Mouse (Mus musculus): ENCODE data around the gene Csgalnact2. TPM values are rescaled to one million over a fixed set of nuclear protein-coding genes. Genes with fewer than 3 reads are reported as not detected.

Csgalnact2 gene
- total RNA-seq, 4 experiments from 2014 or later, result 10.4 to 13.6 (median 12.2) TPM

DNA sequence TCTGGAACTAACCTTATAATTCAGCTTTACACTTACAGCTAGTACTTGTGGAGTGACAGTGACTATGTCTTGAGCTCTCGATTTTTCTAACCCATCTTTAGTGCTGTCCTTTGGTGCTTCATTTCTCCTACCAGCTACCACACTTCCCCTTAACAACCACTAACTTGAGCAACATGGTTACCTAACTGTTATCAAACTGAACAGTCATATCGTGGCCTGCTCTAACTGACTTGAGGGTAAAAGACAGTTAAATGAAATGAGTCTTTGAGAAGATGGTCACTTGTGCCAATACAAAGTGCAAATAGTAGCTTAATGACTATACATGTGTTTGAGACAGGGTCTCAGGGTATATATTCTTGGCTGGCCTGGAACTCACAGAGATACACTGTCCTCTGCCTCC, 1.8 kb downstream of the Csgalnact2 start:
- no peak for DNase-seq (ENCODE audit: low spot score in 2 of 2)

DNA sequence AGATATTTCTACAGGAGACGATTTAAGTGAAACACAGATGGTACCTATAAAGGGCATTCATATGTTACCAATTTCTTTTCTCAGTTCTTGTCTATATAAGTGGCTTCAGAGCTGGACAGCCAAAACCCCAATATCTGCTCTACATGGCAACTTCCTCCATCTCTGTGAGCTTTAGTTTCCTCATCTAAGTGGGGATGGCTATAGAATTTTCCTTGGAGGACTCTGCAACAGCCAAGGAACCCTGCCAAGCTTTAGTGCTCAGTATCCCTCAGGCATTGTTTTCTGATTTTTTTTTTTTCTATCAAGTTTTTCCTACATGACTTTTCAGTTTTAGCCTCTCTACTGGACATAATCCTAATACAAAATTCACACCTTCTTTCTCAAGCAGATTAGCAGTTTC, 4.5 kb downstream of the Csgalnact2 start:
- no peak for DNase-seq (ENCODE audit: low spot score in 2 of 2)

DNA sequence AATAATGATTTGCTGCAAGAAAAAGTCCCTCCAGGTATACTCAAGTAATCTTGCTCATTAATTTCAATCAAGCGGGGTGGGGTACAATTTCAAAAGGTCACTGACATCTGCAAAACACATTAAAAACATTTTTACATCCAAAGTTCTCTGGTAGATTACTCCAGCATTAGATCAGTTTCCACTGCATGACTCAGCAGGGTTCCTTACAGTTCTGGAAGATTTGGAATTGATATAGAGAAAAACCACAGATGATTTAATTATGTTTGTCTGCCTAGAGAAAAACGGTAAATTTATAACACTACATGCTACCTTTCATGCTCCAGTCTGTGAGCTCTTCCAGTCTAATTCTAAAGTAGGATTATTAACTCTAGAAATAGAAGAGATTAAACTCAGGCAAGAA, 8.9 kb downstream of the Csgalnact2 start:
- no peak for DNase-seq (ENCODE audit: low spot score in 2 of 2)

DNA sequence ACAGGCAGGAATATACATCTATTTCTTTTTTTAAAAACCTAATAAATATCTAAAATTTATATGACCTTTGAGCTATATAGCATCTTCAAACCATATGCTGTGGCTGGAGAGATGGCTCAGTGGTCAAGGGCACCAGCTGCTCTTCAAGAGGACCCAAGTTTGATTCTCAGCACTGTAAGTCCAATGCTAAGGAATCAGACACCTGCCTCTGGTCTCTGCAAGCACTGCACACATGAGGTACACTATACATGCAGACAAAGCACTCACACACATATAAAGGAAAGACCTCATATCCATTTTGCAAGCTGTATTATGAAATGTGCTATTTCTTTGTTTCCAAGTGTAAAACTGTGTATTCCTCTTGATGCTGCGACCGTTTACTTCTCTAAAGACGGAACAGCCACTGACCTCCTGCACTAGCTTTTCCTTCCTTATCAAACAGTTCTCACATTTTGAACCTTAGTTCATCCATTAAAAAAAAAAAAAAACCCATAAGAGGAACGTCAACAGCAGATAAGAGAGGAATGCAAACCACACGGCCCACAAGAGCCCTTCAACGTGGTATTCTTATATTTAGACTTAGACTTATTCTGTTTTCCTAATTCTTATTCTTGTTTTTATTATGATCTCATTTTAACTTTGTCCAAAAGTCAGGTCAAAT, 11.0 kb downstream of the Csgalnact2 start:
- no peak for DNase-seq (ENCODE audit: low spot score in 2 of 2)

DNA sequence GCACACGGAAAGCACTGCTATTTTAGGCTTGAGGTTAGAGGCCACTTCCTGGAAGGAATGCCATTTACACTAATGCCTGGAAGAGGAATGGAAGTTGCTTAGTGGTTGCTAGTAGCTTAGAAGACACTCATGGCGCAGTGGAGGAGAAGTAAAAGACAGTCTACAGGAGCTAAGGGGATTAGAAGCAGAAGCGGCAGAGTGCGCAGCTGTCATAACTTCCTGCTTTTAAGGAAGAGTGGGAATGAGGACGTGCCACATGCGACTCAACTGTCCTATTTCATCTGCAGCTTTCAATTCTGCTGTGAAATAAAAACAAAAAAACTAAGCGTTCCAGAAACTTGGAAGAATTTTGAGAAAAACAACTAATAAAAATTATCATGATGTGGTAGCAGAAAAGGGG, 11.7 kb downstream of the Csgalnact2 start:
- no peak for DNase-seq (ENCODE audit: low spot score in 2 of 2)

DNA sequence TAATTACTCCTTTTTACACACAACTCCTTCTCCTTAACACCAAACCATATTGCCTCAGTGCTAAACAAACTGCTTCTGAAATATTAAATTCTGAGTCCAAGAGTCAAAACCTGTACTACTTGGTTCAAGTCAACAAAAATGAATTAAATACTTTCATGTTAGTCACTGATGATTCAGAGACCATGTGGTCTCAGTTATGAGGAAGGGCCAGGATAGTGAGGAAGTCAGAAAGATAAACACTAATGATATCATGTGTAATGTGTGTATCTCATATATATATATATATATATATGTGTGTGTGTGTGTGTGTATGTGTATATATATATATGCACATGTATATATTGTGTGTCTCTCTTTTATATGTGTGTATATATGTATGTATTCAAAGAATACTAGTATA, 12.4 kb downstream of the Csgalnact2 start:
- no peak for DNase-seq (ENCODE audit: low spot score in 2 of 2)

DNA sequence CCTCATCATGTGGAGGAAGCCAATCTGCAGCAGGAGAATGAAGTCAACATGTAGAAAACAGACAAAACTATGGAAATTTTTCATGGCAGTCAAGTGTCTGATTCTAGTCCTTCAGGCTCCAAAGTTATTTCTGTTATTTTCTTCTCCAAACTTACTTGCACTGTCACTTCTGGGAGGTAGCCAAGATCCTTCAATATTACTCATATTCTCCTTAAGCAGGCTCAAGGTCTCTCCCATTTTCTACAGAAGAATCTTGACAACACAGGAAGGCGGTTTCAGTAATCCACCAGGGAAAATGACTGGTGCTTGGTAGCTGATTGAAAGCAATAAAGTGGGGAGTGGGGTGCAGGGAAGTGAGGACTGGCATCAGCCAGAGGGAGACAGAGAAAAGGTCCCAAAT, 16.2 kb downstream of the Csgalnact2 start:
- no peak for DNase-seq (ENCODE audit: low spot score in 2 of 2)

DNA sequence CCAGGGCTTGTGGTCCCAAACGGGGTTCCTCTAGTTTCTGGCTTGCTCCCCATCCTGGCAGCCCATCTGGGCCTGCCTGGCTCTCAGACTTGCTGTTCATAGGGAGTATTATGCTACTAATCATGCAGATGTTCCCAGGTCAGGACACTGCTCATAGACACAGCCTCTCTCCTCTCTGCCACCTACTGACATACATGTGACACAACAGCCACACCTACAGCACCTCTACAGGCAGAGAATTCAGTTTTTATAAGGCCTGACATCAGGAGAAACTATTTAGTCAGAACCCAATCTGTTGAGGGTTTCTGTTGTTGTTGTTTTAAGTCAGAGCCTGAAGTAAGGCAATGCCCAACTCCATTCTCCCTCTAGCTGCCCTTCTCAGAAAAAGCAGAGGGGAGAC, 27.1 kb downstream of the Csgalnact2 start:
- no peak for DNase-seq (ENCODE audit: low spot score in 2 of 2)

DNA sequence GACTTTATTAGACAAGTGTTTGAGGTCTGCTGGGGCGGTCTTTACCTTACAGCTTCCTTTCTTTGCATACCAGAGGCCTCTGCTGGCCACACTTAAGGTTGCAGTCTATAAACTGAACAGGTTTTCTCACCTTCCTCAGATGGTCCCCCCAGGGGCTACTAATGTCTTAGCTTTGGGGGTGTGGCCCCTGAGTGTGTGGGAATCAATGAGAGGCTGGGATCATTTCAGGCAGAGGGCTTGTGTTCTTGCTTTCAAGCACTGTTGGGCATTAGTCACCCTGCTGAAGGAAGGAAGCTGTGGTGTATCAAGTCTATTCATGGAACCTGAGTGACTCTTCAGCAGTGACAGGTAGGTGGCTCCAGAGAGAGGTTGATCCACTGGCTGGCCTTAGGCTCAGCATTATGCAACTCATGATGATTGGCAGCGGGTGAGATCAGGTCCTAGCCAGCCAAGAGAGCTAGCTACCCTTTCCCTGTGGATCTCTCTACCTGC, 39.6 kb downstream of the Csgalnact2 start:
- DNase-seq (ENCODE audit: low spot score in 2 of 2), result no peak

DNA sequence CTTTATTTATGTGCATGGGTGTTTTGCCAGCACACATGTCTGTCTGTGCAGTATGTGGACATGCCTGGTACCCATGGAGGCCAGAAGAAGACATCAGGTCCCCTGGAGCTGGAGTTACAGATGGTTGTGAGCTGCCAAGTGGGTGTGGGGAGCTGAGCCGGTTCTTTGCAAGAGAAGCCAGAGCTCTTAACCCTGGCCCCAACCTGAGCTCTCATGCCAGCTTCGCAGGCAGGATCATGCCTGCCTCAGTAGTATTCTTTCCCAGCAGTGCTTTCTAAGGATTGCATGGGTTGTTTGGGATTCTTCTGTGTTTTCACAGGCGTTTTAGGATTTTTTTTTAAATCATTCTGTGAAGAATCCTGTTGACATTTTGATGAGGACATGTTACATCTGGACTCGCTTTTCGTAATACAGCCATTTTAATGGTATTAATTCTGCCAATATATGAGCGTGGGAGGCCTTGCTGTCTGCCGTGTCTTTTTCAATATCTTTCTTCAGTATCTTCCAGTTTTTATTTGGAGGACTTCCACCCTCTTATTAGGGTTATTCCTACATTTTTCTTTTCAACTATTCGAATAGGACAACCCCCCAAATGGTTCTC, 41.1 kb downstream of the Csgalnact2 start:
- DNase-seq (ENCODE audit: low spot score in 2 of 2), result no peak

DNA sequence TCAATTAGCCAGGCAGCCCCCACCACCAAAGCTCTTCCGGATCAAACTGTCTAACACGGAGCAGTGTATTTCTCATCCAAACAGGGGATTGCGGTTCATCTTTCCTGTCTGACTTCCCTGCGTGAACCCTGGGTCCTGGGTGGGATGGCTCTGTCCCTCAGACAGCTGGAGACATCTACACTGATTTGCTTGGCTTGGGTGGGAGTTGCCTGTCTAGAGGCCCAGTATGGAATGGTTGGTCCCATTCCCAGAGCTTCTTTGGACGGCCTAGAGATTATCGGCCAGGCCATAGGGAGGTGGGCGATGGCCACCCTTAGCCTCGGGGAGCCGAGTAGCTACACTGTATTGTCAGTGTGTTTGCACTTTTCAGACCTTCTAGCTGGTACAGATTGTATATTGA, 48.1 kb downstream of the Csgalnact2 start:
- DNase-seq (ENCODE audit: low spot score in 2 of 2), result no peak

DNA sequence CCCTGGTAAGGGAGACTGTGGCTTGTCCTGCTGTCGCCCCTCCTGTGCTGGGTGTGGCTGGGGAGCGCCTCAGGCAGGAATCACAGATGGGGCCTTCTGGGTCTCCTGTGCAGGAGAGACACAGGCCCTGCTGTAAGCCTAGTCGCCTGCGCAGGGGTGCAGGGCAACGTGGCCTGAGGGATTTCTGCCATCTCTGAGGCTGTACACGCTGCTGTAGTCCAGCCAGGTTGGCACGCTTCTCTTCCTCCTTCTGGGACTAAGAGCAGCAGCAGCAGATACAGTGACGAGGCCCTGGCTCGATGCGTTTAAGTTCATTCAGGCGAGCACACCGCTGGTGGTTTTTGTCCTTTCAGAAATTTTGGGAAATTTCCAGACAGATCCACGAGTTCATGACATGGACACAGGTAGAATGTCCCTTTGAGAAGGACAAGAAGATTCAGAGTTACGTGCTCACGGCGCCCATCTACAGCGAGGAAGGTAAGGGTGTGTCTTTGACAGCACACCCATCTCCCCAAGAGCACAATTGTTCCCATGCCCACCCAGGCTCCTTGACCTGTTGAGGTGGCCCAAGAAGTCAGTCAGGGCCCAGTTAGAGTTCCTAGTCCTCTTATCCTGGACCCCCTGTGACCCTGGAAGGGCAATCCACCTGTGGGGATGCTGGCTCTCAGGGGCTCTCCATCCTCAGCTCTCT, 50.0 kb downstream of the Csgalnact2 start:
- no peak for DNase-seq (ENCODE audit: low spot score in 2 of 2)

DNA sequence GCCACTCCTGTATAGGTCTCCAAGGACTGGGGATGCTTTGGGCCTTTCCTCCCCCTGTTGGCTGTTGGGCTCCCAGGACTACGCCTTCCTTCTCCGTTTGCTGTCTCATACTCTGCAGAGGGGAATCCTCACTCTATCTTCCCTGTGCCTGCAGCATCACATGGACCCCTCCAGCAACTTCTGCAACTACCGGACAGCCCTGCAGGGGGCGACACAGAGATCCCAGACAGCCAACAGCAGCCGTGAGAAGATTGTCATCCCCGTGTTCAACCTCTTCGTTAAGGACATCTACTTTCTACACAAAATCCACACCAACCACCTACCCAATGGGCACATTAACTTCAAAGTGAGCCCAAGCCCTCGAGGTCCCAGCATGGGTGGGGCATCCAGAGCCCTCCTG, 51.0 kb downstream of the Csgalnact2 start:
- DNase-seq (ENCODE audit: low spot score in 2 of 2), result no peak

DNA sequence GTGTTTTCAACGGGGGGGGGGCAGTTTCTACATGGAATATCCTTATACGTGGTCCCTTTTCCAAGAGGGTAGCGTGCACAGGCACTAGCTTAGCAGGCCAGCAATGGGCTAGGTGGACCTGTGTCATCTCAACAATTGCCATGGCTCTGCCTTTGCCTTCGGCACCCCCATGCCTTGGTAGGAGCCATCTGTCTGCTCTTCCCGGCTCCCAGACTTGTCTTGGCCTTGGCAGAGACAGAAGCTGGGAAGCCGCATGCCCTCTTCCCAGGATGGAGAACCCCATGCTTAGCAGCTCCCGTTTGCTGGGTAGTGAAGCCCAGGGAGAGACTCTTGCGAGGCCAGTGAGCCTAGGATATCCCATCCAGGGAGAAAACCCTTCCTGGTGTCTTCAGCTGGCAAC, 54.3 kb downstream of the Csgalnact2 start:
- no peak for DNase-seq (ENCODE audit: low spot score in 2 of 2)

DNA sequence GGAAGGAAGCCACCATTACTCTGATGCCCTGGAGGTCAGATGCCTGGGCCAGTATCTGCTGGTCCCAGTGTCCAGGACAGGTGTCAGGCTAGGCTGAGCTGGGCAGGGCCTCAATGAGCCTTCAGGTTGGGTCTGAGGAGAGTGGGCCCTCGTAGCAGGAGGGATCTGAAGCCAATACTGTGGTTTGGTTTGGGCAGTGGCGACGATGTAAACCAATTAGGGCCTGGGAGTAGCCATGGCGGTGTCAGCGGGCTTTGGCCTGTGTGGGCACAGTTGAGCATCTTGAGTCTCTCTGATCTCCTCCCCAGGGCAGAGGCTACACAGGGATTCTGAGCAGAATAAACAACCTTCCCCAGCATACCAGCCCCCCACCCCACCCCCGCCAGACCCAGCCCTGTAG, 55.3 kb downstream of the Csgalnact2 start:
- DNase-seq (ENCODE audit: low spot score in 2 of 2), result no peak

DNA sequence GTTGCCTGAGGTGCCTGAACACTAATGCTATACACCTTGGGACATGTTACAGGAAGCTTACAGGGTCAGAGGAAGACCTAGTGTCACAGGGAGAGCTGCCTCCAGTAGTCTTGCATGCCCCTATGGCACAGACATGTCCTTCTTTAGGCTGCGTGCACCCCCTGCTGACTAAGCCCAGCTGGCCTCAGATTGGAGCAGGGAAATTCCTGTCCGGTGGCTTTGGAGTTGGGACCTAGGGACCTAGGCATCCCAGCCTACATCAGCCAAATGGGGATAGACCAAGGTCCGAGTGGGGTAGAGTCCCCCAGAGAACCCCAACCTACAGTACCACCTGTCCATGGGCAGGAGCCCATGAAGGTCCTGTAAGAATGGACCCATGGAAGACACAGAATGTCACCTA, 56.6 kb downstream of the Csgalnact2 start:
- no peak for DNase-seq (ENCODE audit: low spot score in 2 of 2)

DNA sequence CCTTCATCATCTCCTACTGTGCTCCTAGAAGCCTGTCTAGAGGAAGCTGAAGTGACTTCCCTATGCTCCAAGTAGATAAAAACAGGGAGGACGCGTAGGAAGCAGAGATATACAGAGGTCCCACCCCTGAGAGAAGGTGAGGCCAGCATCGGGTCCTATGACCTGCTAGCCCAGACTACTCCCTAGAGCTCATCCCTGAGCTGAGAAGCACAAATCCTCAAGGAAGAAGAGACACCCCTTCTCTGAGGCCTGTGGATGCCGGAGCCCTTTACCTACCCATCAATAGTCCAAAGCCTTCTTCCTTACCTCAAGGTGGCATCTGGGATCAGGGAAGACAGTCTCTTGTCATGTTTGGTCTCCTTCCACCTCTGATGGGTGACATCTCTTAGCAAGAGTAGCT, 58.2 kb downstream of the Csgalnact2 start:
- no peak for DNase-seq (ENCODE audit: low spot score in 2 of 2)

DNA sequence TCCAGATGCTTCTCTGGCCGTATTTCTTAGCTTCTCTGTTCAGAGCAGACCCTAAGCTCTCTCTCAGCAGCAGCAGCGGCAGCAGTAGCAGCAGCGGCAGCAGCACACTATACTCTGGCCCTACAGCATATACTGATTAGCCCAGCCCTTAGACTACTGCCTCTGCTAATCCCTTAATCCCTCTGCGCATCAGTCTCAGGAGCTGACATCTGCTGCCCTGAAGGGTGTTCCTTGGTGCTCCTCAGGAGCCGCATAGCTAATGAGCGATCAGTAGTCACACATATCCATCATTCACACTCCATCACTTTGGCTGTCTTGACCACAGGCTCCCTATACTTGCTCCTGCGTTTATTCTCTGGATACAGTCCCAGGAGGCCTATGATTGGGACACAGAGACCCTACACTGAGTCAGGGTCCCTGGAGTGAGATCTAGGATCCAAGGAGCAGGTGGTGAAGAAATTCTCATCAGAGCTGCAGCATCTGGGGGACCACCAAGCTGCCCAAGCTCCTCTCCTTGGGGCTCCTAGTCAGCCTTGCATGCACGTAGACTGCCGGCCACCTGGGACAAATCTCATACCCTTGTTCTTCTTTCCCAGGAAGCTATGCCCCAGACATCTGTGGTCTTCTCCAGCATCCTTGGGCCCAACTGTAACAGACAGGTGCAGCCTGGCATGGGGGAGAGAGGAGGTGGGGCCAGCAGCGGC, 59.0 kb downstream of the Csgalnact2 start:
- no peak for DNase-seq (ENCODE audit: low spot score in 2 of 2)

DNA sequence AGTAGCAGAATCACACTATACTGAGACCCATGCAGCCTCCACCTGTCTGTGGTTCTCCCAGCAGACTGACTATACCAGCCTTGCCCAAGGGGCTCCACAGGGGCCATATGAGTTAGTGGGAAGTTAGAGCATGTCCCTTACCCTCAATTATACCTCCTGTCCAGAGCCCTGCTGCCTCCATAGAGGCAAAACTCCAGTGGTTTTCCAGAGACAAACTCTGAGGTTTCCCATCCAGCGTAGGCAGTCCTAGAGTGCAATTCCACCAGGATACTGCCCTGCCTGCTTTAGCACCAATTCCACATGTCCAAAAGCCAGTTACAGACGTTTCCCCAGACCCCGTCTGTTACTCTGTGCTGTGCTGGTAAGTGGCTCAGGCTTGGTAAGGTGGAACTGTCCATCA, 59.6 kb downstream of the Csgalnact2 start:
- no peak for DNase-seq (ENCODE audit: low spot score in 2 of 2)

DNA sequence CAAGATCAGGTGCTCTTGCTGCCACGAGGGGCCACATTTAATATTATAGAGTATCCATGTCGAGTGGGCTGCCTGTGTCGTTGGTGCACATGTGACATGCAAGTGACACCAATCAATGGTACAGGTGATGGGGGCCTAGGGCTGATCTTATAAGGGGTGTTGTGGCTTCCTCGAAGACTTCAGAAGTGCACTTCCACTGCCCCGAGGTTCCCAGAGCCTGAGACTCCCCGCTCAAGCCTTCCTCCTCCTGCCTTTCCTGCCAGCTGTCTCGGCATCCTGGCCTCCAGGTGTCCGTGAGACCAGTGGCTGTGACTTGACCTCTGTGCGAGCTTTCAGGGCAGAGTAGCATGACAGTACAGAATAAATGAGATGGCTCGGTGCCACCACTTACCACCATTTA, 60.2 kb downstream of the Csgalnact2 start:
- DNase-seq (ENCODE audit: low spot score in 2 of 2), result no peak

DNA sequence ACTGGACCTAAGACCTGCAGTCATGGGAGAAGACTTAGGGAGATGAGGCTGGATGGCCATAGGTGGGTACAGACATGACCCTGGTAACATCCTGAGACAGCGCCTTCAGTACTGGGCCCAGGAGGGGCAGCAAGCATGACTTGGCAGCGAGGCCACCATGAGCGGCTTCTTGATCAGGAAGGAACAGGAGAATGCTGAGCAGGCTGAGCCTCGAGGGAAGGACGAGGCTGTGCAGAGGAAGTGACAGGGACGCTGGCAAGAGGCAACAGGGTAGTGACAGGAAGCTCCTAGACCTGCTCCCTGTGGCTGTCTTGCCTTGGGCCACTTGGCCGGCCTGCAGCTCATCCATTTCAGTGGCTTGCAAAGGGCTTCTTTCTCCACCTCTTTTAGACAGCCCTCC, 61.5 kb downstream of the Csgalnact2 start:
- no peak for DNase-seq (ENCODE audit: low spot score in 2 of 2)

DNA sequence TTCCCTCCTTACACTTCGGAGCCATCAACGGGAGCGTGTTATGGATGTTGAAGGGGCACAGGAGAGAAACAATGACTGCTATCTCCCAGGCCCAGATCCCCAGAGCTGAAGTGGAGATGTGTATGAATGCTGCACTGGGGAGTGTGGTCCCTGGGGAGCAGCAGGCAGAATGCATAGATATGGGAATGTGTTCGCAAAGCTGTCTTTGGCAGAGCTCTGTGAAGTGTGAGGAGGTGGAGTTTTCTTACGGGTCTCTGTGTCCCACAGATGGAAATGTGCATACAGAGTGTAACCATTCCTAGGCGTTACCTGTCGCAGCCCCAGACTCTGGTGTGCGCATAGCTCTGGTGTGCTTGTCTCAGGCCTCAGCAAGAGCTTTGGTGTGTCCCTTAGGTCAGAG, 62.2 kb downstream of the Csgalnact2 start:
- no peak for DNase-seq (ENCODE audit: low spot score in 2 of 2)

All from layer of hippocampus, adult 8-10 months (tissue).